8 mouse cellular contexts compared by ENCODE assay signal in the genomic region with DNA sequence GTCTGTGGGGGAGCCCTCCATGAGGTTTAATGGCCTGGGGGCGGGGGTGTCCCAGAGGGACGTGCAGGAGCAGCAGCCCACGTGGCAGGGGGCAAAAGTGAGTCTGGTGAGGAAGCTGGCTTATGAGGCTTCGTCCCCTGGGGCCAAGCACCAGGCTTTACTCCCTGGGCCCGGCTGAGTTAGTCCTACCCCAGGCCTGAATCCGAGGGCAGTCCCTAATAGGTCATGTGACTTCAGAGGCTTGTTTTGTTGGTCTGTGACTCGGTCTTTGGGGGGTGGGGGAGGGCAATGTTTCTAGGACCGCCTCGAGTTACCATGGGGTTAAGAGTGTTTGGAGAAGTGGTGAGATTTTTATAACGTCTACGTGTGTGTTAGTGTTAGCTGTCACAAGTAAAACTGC. TPM values are rescaled to one million over a fixed set of nuclear protein-coding genes. Genes with fewer than 3 reads are reported as not detected.
DNase-seq lines count a peak whose midpoint lies in the region; ATAC-seq lines count a peak whose summit lies in the region.

No protein-coding gene starts in this region.

- H3K9me3 ChIP-seq in intestine, embryonic 14.5 days (ENCODE audit: control insufficient read depth, low read length) = peaks cover 8% of the 10 kb centered on the region; the same call in 1 of the 2 replicates
- peaks cover 10% of the 10 kb centered on the region; the same call in 1 of the 2 replicates for H3K9me3 ChIP-seq in midbrain, embryonic 13.5 days

- peak overlapping the region; percentile 47; the same call in 1 of the 2 replicates for H3K27ac ChIP-seq in intestine, embryonic 14.5 days (ENCODE audit: low read depth)
- H3K27ac ChIP-seq in midbrain, embryonic 13.5 days = no peak overlapping the region

- H3K4me2 ChIP-seq in intestine, embryonic 14.5 days (ENCODE audit: low read length) = peak overlapping the region; percentile 33; the same call in 1 of the 2 replicates
- no peak overlapping the region for H3K4me2 ChIP-seq in midbrain, embryonic 13.5 days (replicated peaks)

- no peaks in the 10 kb centered on the region for H3K36me3 ChIP-seq in intestine, embryonic 14.5 days (ENCODE audit: control insufficient read depth, insufficient read depth, low read length)
- H3K36me3 ChIP-seq in midbrain, embryonic 13.5 days = no peaks in the 10 kb centered on the region

- H3K4me3 ChIP-seq in intestine, embryonic 14.5 days (ENCODE audit: low read depth, low read length) = no peak overlapping the region
- H3K4me3 ChIP-seq in midbrain, embryonic 13.5 days (replicated peaks) = no peak overlapping the region

- H3K4me1 ChIP-seq in intestine, embryonic 14.5 days (replicated peaks; ENCODE audit: control insufficient read depth, insufficient read depth, low read length) = peaks cover 16% of the 10 kb centered on the region
- peaks cover 15% of the 10 kb centered on the region for H3K4me1 ChIP-seq in midbrain, embryonic 13.5 days (replicated peaks)

- DNase-seq in heart, adult 18-20 months = peak; percentile 18 to 31
- no peak for DNase-seq in heart, adult 8-10 months (ENCODE audit: low spot score)
- DNase-seq in ZHBTc4 (ENCODE audit: low read depth, low spot score) = peak; percentile 39
- no peak for DNase-seq in intestine, embryonic 14.5 days (ENCODE audit: low spot score)
- no peak for DNase-seq in cerebellum, postnatal 14 days
- no peak for DNase-seq in adrenal gland, adult 2 months
- no peak for DNase-seq in adrenal gland, adult 8-10 months

- WGBS in intestine, embryonic 14.5 days = 24% methylated on average over 11 of the region's 11 CpGs
- WGBS in midbrain, embryonic 13.5 days = 43% methylated on average over 11 of the region's 11 CpGs

- H3K27me3 ChIP-seq in intestine, embryonic 14.5 days (replicated peaks; ENCODE audit: control insufficient read depth, insufficient read depth, low read length) = no peaks in the 10 kb centered on the region
- no peaks in the 10 kb centered on the region for H3K27me3 ChIP-seq in midbrain, embryonic 13.5 days

- no peak overlapping the region for H3K9ac ChIP-seq in intestine, embryonic 14.5 days (ENCODE audit: low read length)
- no peak overlapping the region for H3K9ac ChIP-seq in midbrain, embryonic 13.5 days (replicated peaks)

- ATAC-seq in intestine, embryonic 14.5 days (replicated peaks; ENCODE audit: low FRiP score, low TSS enrichment, low read depth) = peak; percentile 42
- ATAC-seq in midbrain, embryonic 13.5 days = peak; percentile 49

RNA-seq across cellular contexts. Expression of a gene that starts 57.1 kb away (rescaled TPM):
- total RNA-seq in heart, adult 18-20 months (2021) = under 1 TPM in 1 of 2 experiments, not detected in 1; 0.36 TPM
- under 1 TPM; 0.26 to 0.41 (median 0.35) TPM for total RNA-seq in heart, adult 8-10 months (2022)
- 1.8 and 2.2 TPM in 2 replicates for polyA plus RNA-seq in intestine, embryonic 14.5 days (2014; fragmentation: Nextera tagmentation; extraction: Ambion mirVana)
- 3.0 and 3.4 TPM in 2 replicates for polyA plus RNA-seq in midbrain, embryonic 13.5 days (2015; fragmentation: Nextera tagmentation; extraction: Ambion mirVana)
- under 1 TPM; 0.43 to 0.79 TPM for total RNA-seq in adrenal gland, adult 2 months (2021)
- 0.13 and 0.16 TPM in 2 replicates for polyA plus RNA-seq in adrenal gland, adult 2 months (2012; rRNA removed)
- total RNA-seq in adrenal gland, adult 8-10 months (2022) = 1 to 10 TPM in 2 of 4 experiments, under 1 TPM in 2; 0.32 to 1.9 (median 1.1) TPM

Comparison
In these comparisons a context has a peak if more than half of its experiments do, and no peak if none do; other contexts are left out.
1. DNase-seq: peak in heart, adult 18-20 months (2 of 2) and ZHBTc4 (single experiment); none in heart, adult 8-10 months (single experiment), intestine, embryonic 14.5 days (single experiment), cerebellum, postnatal 14 days (0 of 2), adrenal gland, adult 2 months (single experiment) and adrenal gland, adult 8-10 months (single experiment).